Mouse (Mus musculus): ENCODE results near the gene Selenov. TPM values are rescaled to one million over a fixed set of nuclear protein-coding genes. Genes with fewer than 3 reads are reported as not detected.
"Not testable (repeated sequence)": the region's sequence is repeated elsewhere in the genome, so short reads cannot be mapped to it uniquely, and the experiment has no call there.

The Selenov gene
- polyA plus RNA-seq, 1 experiment, result not detected

- 17% methylated on average over 43 of the region's 43 CpGs for WGBS
- peak; percentile 22 for DNase-seq (ENCODE audit: low read depth, low spot score)
These were observed 8.0 kb upstream of the Selenov start for GRCm38 (mm10) chr7:28298837-28299625.

GRCm38 (mm10) chr7:28294481-28294880 lies 3.5 kb upstream of the Selenov start:
- no peak for DNase-seq (ENCODE audit: low read depth, low spot score)
- WGBS, result 4% methylated on average over 63 of the region's 63 CpGs

GRCm38 (mm10) chr7:28290165-28290564 lies 821 bp downstream of the Selenov start:
- 5% methylated on average over 18 of the region's 18 CpGs for WGBS
- DNase-seq (ENCODE audit: low read depth, low spot score), result no peak

GRCm38 (mm10) chr7:28280630-28281029 lies 10.4 kb downstream of the Selenov start:
- no peak for DNase-seq (ENCODE audit: low read depth, low spot score)
- WGBS, result 74% methylated on average over 7 of the region's 7 CpGs

GRCm38 (mm10) chr7:28278279-28278652 lies 12.7 kb downstream of the Selenov start:
- WGBS, result 83% methylated on average over 7 of the region's 7 CpGs
- no peak for DNase-seq (ENCODE audit: low read depth, low spot score)

GRCm38 (mm10) chr7:28277615-28278278 lies 13.2 kb downstream of the Selenov start, which contains the start of gene Eid2b:
Gene Eid2b (plus strand): TSS chr7:28277739.
- WGBS, result 2% methylated on average over 68 of the region's 68 CpGs
- peak; percentile 82 for DNase-seq (ENCODE audit: low read depth, low spot score)

- 57% methylated on average over 8 of the region's 8 CpGs for WGBS
- no peak for DNase-seq (ENCODE audit: low read depth, low spot score)
These were observed 13.8 kb downstream of the Selenov start for GRCm38 (mm10) chr7:28277237-28277614.

- WGBS, result 68% methylated on average over 3 of the region's 3 CpGs
These were observed 19.2 kb downstream of the Selenov start for GRCm38 (mm10) chr7:28271761-28272160.

GRCm38 (mm10) chr7:28269355-28269754 lies 21.6 kb downstream of the Selenov start:
- no peak for DNase-seq (ENCODE audit: low read depth, low spot score)
- WGBS, result 94% methylated on average over 12 of the region's 12 CpGs

More at GRCm38 (mm10) chr7:28271761-28272160, 19.2 kb downstream of the Selenov start:
- DNase-seq (ENCODE audit: low read depth, low spot score), result no peak

- 26% methylated on average over 16 of the region's 16 CpGs for WGBS
- no peak for DNase-seq (ENCODE audit: low read depth, low spot score)
These were observed 22.4 kb downstream of the Selenov start for GRCm38 (mm10) chr7:28268576-28268975.

GRCm38 (mm10) chr7:28268042-28268531 lies 22.9 kb downstream of the Selenov start:
- 1% methylated on average over 53 of the region's 62 CpGs for WGBS
- DNase-seq (ENCODE audit: low read depth, low spot score), result no peak

GRCm38 (mm10) chr7:28267129-28268041 lies 23.6 kb downstream of the Selenov start, which contains the start of gene Eid2:
Gene Eid2 (plus strand): TSS chr7:28267881.
- 8% methylated on average over 57 of the region's 57 CpGs for WGBS
- DNase-seq (ENCODE audit: low read depth, low spot score), result no peak

- no peak for DNase-seq (ENCODE audit: low read depth, low spot score)
- 84% methylated on average over 13 of the region's 13 CpGs for WGBS
These were observed 25.6 kb downstream of the Selenov start for GRCm38 (mm10) chr7:28265391-28265790.

- 3% methylated on average over 14 of the region's 15 CpGs for WGBS
- DNase-seq (ENCODE audit: low read depth, low spot score), result peak; percentile 11
These were observed 27.2 kb downstream of the Selenov start for GRCm38 (mm10) chr7:28263786-28264185.

- no peak for DNase-seq (ENCODE audit: low read depth, low spot score)
- 36% methylated on average over 5 of the region's 5 CpGs for WGBS
These were observed 28.1 kb downstream of the Selenov start for GRCm38 (mm10) chr7:28262861-28263260.

- DNase-seq (ENCODE audit: low read depth, low spot score), result no peak
- WGBS, result 86% methylated on average over 6 of the region's 6 CpGs
These were observed 35.5 kb downstream of the Selenov start for GRCm38 (mm10) chr7:28255476-28255875.

- no peak for DNase-seq (ENCODE audit: low read depth, low spot score)
- WGBS, result 76% methylated on average over 6 of the region's 6 CpGs
These were observed 36.4 kb downstream of the Selenov start for GRCm38 (mm10) chr7:28254591-28254990.

- 88% methylated on average over 17 of the region's 17 CpGs for WGBS
These were observed 39.0 kb downstream of the Selenov start for GRCm38 (mm10) chr7:28251976-28252375.

GRCm38 (mm10) chr7:28248957-28249356 lies 42.0 kb downstream of the Selenov start:
- no peak for DNase-seq (ENCODE audit: low read depth, low spot score)
- WGBS, result 88% methylated on average over 3 of the region's 3 CpGs

More at GRCm38 (mm10) chr7:28251976-28252375, 39.0 kb downstream of the Selenov start:
- no peak for DNase-seq (ENCODE audit: low read depth, low spot score)

GRCm38 (mm10) chr7:28243943-28244342 lies 47.0 kb downstream of the Selenov start:
- WGBS, result 61% methylated on average over 2 of the region's 2 CpGs
- not testable (repeated sequence) for DNase-seq (ENCODE audit: low read depth, low spot score)
